Mouse (Mus musculus): Measurements from ENCODE around the gene Rbm5. TPM values are rescaled to one million over a fixed set of nuclear protein-coding genes. Genes with fewer than 3 reads are reported as not detected.

Gene Rbm5
- polyA plus RNA-seq, 1 experiment from 2014 or later = 118 TPM

DNA sequence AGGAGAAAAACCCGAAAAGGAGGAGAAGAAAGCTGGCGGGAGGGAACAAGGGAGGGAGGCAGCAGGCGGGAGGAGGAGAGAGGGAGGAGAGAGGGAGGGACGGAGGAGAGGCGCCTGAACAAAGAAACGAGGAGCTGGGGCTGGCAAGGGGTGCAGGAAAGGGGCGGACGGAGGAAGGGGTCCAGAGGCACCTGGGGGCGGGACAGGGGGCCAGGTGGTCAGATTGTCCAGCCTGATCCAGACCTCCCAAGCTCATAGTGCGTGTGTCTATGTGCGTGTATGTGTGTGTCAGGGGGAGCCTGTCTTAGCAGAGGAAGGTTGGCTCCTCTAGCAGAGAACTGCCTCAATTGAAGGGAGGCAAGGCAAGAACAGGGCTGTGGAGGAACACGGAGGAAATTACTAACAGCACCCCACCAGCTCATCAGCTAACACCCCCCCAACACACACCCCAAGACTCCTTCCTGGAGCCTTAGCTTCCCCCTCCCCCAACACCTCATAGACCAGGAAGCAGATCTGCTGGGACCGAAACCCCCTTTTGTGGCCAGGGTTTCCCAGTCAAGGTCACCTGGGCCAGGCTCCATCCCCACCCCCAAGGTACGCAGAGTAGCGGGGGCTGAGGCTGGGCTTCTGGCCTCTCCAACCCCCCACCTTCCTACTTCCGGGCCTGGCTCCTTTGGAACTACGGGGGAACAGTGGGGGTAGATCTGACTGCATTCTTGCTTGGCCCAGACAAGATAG is 62.9 kb downstream of the Rbm5 start:
- Histone ChIP-seq H3K9me3 (ENCODE audit: control insufficient read depth, low read length) (no peaks in the 10 kb centered on the region), H3K9ac (ENCODE audit: low read length) (peak overlapping the region; percentile 79), H3K36me3 (ENCODE audit: control insufficient read depth, insufficient read depth, low read length) (no peaks in the 10 kb centered on the region; the same call in 1 of the 2 replicates), H3K4me2 (ENCODE audit: low read length) (peak overlapping the region; percentile 98), H3K27ac (replicated peaks in 1 of 2; ENCODE audit: control insufficient read depth in 1 of 2, insufficient read depth in 1 of 2, low read depth in 2 of 2, low read length in 2 of 2) (no peak overlapping the region), H3K4me1 (ENCODE audit: control insufficient read depth in 2 of 2, insufficient read depth in 2 of 2, low read length in 2 of 2) (peaks cover 26 to 37% of the 10 kb centered on the region in 2 experiments), H3K27me3 (ENCODE audit: control insufficient read depth, insufficient read depth, low read length) (peaks cover 45% of the 10 kb centered on the region), H3K4me3 (ENCODE audit: control insufficient read depth in 1 of 2, insufficient read depth in 1 of 2, low read depth in 1 of 2, low read length in 2 of 2) (peak overlapping the region; percentile 48 to 64)
- 2% methylated on average over 17 of the region's 17 CpGs for WGBS
- no peak for ATAC-seq (ENCODE audit: insufficient number of reproducible peaks, insufficient read depth, low FRiP score, low read depth)

- Histone ChIP-seq H3K27ac (replicated peaks in 1 of 2; ENCODE audit: control insufficient read depth in 1 of 2, insufficient read depth in 1 of 2, low read depth in 2 of 2, low read length in 2 of 2) (no peak overlapping the region), H3K9me3 (ENCODE audit: control insufficient read depth, low read length) (no peaks in the 10 kb centered on the region), H3K4me2 (ENCODE audit: low read length) (peak overlapping the region; percentile 98), H3K4me3 (ENCODE audit: control insufficient read depth in 1 of 2, insufficient read depth in 1 of 2, low read depth in 1 of 2, low read length in 2 of 2) (peak overlapping the region; percentile 10 to 64; a peak in 1 of 4 replicates), H3K9ac (ENCODE audit: low read length) (peak overlapping the region; percentile 79), H3K4me1 (ENCODE audit: control insufficient read depth in 2 of 2, insufficient read depth in 2 of 2, low read length in 2 of 2) (peaks cover 31 to 37% of the 10 kb centered on the region in 2 experiments), H3K27me3 (ENCODE audit: control insufficient read depth, insufficient read depth, low read length) (peaks cover 45% of the 10 kb centered on the region), H3K36me3 (ENCODE audit: control insufficient read depth, insufficient read depth, low read length) (no peaks in the 10 kb centered on the region; the same call in 1 of the 2 replicates)
- no peak for ATAC-seq (ENCODE audit: insufficient number of reproducible peaks, insufficient read depth, low FRiP score, low read depth)
- 5% methylated on average over 14 of the region's 14 CpGs for WGBS
Measured at GRCm38 (mm10) chr9:107706781-107707211, 64.0 kb downstream of the Rbm5 start.

DNA sequence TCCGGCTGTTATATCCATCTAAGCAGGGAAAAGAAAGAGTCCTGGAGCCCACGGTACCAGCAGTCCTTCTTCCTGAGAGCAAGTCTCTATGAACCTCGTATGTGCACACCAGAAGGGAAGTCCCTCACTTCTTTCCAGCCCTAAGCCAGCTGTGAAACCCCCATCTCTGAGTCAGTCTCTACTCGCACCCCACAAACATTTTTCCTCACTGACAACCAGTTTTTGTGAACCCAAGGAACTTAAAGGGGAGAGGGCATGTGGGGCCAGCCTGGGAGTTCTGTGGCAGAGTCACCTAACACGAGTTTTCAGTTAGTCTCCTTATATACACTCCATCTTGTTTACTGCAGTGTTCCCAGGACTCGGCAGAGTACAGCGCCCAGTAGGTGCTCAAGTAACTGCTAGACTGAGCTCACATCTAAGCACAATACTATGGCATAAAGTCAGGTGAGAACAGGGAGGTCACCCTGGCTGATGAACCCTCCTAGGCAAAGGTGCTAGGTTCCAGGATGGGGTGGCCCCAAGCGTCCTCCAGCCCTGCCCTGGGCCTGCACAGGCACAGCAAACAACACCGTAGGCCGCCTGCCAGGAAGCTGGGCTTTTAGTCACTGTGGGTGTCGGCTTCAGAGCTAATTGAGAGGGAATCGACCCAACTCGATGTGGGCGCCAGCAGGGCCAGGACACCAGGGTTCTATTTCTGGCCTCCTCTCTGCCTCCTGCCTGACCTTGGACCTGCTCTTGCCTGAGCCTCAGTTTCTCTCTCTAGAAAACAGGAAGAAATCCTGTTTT is 67.3 kb downstream of the Rbm5 start:
- no peak overlapping the region for H3K9ac ChIP-seq (ENCODE audit: low read length)
- WGBS = 50% methylated on average over 14 of the region's 14 CpGs

DNA sequence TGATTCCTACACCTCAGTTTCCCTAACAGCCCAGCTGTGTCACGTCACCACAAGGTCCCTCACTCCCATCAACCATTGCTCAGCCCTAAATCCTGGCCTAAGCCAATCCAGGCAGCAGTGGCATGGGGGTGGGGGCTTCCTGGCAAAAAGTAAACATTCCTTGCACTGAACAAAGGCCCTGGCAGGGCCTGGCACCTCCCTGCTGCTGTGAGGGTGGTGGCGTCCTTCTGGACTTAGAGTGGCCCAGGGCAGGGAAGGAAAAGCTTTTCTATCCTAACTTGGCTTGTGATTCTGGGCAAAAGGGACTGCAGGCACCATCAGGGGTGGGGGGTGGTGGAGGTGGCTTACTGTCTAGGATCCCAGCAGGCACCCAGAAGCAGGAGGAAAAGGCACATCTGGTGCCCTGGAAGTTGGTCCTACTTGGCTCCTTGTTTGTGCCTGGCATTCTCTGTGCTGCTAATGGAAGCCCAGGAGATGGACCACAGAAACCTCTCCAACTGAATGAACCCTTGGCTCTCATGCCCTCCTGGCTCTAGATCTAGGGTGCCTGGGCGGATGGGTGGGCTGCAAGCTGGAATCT is 68.1 kb downstream of the Rbm5 start:
- 73% methylated on average over 3 of the region's 3 CpGs for WGBS
- peaks cover 25% of the 10 kb centered on the region for H3K27me3 ChIP-seq (ENCODE audit: control insufficient read depth, insufficient read depth, low read length)
- H3K27ac ChIP-seq (replicated peaks in 1 of 2; ENCODE audit: control insufficient read depth in 1 of 2, insufficient read depth in 1 of 2, low read depth in 2 of 2, low read length in 2 of 2) = no peak overlapping the region
- no peak overlapping the region; the same call in 1 of the 2 replicates for H3K9ac ChIP-seq (ENCODE audit: low read length)
- no peak overlapping the region for H3K4me3 ChIP-seq (ENCODE audit: control insufficient read depth in 1 of 2, insufficient read depth in 1 of 2, low read depth in 1 of 2, low read length in 2 of 2)
- no peak for ATAC-seq (ENCODE audit: insufficient number of reproducible peaks, insufficient read depth, low FRiP score, low read depth)
- no peak overlapping the region for H3K4me2 ChIP-seq (ENCODE audit: low read length)
- H3K9me3 ChIP-seq (ENCODE audit: control insufficient read depth, low read length) = no peaks in the 10 kb centered on the region
- peaks cover 46% of the 10 kb centered on the region in 2 experiments for H3K4me1 ChIP-seq (ENCODE audit: control insufficient read depth in 2 of 2, insufficient read depth in 2 of 2, low read length in 2 of 2)
- H3K36me3 ChIP-seq (ENCODE audit: control insufficient read depth, insufficient read depth, low read length) = peaks cover 3% of the 10 kb centered on the region; the same call in 1 of the 2 replicates

More for the DNA sequence above, 67.3 kb downstream of the Rbm5 start:
- H3K4me3 ChIP-seq (ENCODE audit: control insufficient read depth in 1 of 2, insufficient read depth in 1 of 2, low read depth in 1 of 2, low read length in 2 of 2) = no peak overlapping the region
- no peaks in the 10 kb centered on the region for H3K9me3 ChIP-seq (ENCODE audit: control insufficient read depth, low read length)
- H3K27me3 ChIP-seq (ENCODE audit: control insufficient read depth, insufficient read depth, low read length) = peaks cover 34% of the 10 kb centered on the region
- H3K27ac ChIP-seq (replicated peaks in 1 of 2; ENCODE audit: control insufficient read depth in 1 of 2, insufficient read depth in 1 of 2, low read depth in 2 of 2, low read length in 2 of 2) = no peak overlapping the region
- peaks cover 46 to 48% of the 10 kb centered on the region in 2 experiments for H3K4me1 ChIP-seq (ENCODE audit: control insufficient read depth in 2 of 2, insufficient read depth in 2 of 2, low read length in 2 of 2)
- H3K4me2 ChIP-seq (ENCODE audit: low read length) = no peak overlapping the region
- ATAC-seq (ENCODE audit: insufficient number of reproducible peaks, insufficient read depth, low FRiP score, low read depth) = no peak
- H3K36me3 ChIP-seq (ENCODE audit: control insufficient read depth, insufficient read depth, low read length) = peaks cover 3% of the 10 kb centered on the region; the same call in 1 of the 2 replicates

DNA sequence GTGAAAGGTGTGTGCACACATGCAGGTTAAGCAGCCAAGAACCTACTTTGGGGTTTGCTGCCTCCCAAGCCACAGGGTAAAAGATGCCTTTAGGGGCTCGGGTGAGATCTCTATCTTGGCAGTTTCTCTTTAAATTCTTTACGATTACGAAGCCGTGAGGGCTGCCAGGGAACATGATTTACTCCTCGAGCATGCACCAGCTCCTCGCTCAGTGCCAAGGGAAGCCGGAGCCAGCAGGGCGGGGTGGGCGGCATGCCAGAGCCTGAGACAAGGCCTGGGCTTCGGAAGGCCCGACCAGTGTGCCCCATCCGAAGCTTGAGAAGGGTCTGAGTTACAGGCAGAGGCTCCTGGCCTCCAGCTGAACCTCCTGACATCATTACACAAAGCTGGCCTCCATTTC is 69.2 kb downstream of the Rbm5 start:
- H3K4me3 ChIP-seq (ENCODE audit: control insufficient read depth in 1 of 2, insufficient read depth in 1 of 2, low read depth in 1 of 2, low read length in 2 of 2) = no peak overlapping the region
- H3K9ac ChIP-seq (ENCODE audit: low read length) = no peak overlapping the region
- H3K27ac ChIP-seq (replicated peaks in 1 of 2; ENCODE audit: control insufficient read depth in 1 of 2, insufficient read depth in 1 of 2, low read depth in 2 of 2, low read length in 2 of 2) = no peak overlapping the region
- H3K36me3 ChIP-seq (ENCODE audit: control insufficient read depth, insufficient read depth, low read length) = peaks cover 3% of the 10 kb centered on the region; the same call in 1 of the 2 replicates
- peaks cover 42 to 44% of the 10 kb centered on the region in 2 experiments for H3K4me1 ChIP-seq (ENCODE audit: control insufficient read depth in 2 of 2, insufficient read depth in 2 of 2, low read length in 2 of 2)
- no peak overlapping the region for H3K4me2 ChIP-seq (ENCODE audit: low read length)
- no peak for ATAC-seq (ENCODE audit: insufficient number of reproducible peaks, insufficient read depth, low FRiP score, low read depth)
- peaks cover 14% of the 10 kb centered on the region; the same call in 1 of the 2 replicates for H3K27me3 ChIP-seq (ENCODE audit: control insufficient read depth, insufficient read depth, low read length)
- 62% methylated on average over 12 of the region's 12 CpGs for WGBS
- no peaks in the 10 kb centered on the region for H3K9me3 ChIP-seq (ENCODE audit: control insufficient read depth, low read length)

GRCm38 (mm10) chr9:107700114-107700571 is 70.7 kb downstream of the Rbm5 start:
- Histone ChIP-seq H3K4me2 (ENCODE audit: low read length) (no peak overlapping the region), H3K9ac (ENCODE audit: low read length) (no peak overlapping the region), H3K36me3 (ENCODE audit: control insufficient read depth, insufficient read depth, low read length) (peaks cover 3% of the 10 kb centered on the region; the same call in 1 of the 2 replicates), H3K9me3 (ENCODE audit: control insufficient read depth, low read length) (no peaks in the 10 kb centered on the region), H3K27ac (replicated peaks in 1 of 2; ENCODE audit: control insufficient read depth in 1 of 2, insufficient read depth in 1 of 2, low read depth in 2 of 2, low read length in 2 of 2) (peak overlapping the region; percentile 26 to 41; a peak in 3 of 4 replicates), H3K27me3 (ENCODE audit: control insufficient read depth, insufficient read depth, low read length) (peaks cover under 1% of the 10 kb centered on the region; the same call in 1 of the 2 replicates), H3K4me3 (ENCODE audit: control insufficient read depth in 1 of 2, insufficient read depth in 1 of 2, low read depth in 1 of 2, low read length in 2 of 2) (no peak overlapping the region), H3K4me1 (ENCODE audit: control insufficient read depth in 2 of 2, insufficient read depth in 2 of 2, low read length in 2 of 2) (peaks cover 37 to 46% of the 10 kb centered on the region in 2 experiments)
- ATAC-seq (ENCODE audit: insufficient number of reproducible peaks, insufficient read depth, low FRiP score, low read depth) = no peak
- WGBS = 32% methylated on average over 6 of the region's 6 CpGs

GRCm38 (mm10) chr9:107699376-107699980 is 71.3 kb downstream of the Rbm5 start:
- peaks cover 3% of the 10 kb centered on the region; the same call in 1 of the 2 replicates for H3K36me3 ChIP-seq (ENCODE audit: control insufficient read depth, insufficient read depth, low read length)
- no peak for ATAC-seq (ENCODE audit: insufficient number of reproducible peaks, insufficient read depth, low FRiP score, low read depth)
- no peaks in the 10 kb centered on the region for H3K27me3 ChIP-seq (ENCODE audit: control insufficient read depth, insufficient read depth, low read length)
- no peak overlapping the region for H3K4me3 ChIP-seq (ENCODE audit: control insufficient read depth in 1 of 2, insufficient read depth in 1 of 2, low read depth in 1 of 2, low read length in 2 of 2)
- peaks cover 43 to 51% of the 10 kb centered on the region in 2 experiments for H3K4me1 ChIP-seq (ENCODE audit: control insufficient read depth in 2 of 2, insufficient read depth in 2 of 2, low read length in 2 of 2)
- no peaks in the 10 kb centered on the region for H3K9me3 ChIP-seq (ENCODE audit: control insufficient read depth, low read length)
- WGBS = 23% methylated on average over 9 of the region's 9 CpGs
- H3K27ac ChIP-seq (replicated peaks in 1 of 2; ENCODE audit: control insufficient read depth in 1 of 2, insufficient read depth in 1 of 2, low read depth in 2 of 2, low read length in 2 of 2) = peak overlapping the region in 1 of 2 experiments; percentile 41; a peak in 1 of 4 replicates
- H3K4me2 ChIP-seq (ENCODE audit: low read length) = no peak overlapping the region
- no peak overlapping the region for H3K9ac ChIP-seq (ENCODE audit: low read length)

Measured in heart, embryonic 14.5 days (tissue).